Mouse (Mus musculus) adrenal gland, postnatal 10 days (tissue): ENCODE data around the gene Noc3l. TPM values are rescaled to one million over a fixed set of nuclear protein-coding genes. Genes with fewer than 3 reads are reported as not detected.

Experiments used
- DNase-seq: peaks from one replicate; pipeline ENCODE4 v3.0.0; 2021; ENCODE audit warnings: mixed read lengths
- total RNA-seq, 2 experiments: library from RNA; stranded (reverse); gene quantifications; 2 replicates each; pipeline ENCODE4 v1.2.3; 2021

The Noc3l gene
- total RNA-seq, 2 experiments from 2014 or later, result 12.5 TPM

DNA sequence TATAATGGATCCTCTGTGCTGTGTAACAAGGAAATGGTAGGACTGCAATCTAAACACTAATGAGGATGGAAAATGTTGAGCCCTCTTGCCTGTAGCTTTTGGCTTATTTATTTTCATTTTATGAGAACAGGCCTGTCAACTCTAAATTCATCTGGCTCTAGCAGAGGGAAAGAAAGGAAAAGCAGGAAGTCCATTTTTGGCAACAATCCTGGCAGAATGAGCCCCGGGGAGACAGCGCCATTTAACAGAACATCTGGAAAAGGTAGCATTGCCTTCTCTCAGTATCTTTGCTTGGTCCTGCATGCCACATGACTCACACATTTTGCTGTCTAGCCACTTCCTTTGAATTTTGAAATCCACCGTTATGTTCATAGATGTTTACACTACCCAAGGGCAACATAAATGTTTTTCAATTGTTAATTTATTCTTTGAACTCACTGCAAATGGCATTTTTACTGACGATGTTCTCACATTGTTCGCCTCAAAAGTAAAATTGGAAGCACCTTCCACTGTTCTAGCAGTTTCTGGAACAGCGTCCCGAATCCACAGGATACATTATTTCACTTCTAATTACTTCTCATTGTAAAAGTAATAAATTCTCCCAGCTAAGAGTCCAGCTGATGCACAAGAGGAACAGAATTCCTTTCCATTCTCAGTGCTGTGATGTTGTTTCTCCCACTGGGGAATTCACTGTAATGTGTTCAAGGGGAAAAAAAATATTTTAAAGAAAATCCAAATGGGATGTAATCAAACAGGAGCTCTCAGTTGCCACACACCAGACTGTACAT is 60.2 kb downstream of the Noc3l start:
- DNase-seq, result no peak

DNA sequence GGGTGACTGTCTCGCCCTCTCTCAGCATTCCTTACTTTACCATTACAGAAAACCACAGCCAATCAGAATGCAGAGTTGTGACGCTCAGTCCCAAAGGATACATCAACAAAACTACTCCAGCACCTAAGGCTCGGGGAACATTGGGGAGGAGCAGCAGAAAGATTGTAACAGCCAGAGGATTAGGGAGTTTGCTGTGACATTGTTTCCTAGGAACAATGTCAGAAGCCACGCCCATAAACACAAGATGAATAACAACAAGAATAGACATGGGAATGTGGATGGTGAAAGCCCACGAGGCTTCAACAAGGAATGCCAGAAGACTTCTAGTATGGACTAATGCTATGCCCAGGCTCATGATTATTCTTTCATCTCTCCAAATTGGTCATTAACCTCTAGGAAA is 61.0 kb downstream of the Noc3l start:
- no peak for DNase-seq

DNA sequence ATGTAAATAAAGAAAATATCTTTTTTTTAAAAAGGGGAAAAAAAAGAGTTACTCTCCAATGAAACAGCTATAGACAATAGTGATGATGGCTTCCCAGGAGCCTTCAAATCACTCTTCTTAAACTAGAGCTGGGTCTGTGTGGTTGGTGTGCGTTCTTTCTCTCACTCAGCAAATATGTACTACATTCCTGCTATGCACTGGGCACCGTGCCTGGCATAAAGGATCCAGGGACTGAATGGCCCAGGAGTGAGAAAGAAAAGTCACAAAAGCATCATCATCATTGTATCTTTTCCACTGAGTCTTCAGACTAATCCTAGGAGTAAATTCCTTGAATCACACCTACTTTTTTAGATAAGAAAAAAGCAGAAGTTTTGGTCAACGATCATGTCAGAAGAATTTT is 61.9 kb downstream of the Noc3l start:
- no peak for DNase-seq

DNA sequence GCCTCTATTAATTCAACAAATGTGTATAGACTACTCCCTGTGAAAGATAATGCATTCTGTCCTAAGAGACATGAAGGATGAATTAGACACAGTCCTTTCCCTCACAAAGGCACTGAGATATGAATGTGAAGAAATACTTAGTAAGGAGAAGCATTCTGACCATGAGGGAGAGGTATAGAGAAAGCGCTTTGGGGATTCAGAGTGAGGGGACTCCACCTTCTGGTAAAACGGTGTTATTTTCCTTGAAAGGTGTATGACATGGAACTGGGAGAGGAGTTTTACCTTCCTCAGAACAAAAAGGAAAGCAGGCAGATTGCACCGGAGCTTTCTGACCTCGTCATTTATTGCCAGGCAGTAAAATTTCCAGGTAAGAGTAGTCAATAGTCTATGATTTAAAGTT is 68.8 kb downstream of the Noc3l start:
- DNase-seq, result no peak

DNA sequence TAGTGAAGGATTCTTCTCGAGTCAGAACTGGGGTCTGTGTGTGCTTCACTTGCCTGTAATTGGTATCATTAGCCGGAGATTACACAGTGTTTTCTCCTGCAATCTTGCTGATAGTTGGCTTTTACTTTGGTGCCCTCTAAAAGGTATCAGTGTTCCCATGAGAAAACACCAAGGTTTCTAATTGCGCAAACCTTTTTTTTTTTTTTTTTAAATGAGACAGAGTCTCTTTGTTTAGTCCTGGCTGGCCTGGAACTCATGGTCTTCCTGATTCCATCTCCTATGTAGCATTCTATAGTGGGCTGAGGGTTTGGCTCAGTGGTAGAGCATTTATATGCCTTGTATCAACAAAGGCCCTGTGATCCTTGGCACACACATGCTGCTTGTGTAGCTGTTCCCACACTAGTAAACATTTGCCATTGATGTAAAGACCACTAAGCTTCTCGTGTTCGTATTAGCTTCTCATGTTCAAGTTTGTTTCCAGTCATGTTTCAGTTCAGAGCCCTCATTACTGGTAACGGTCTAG is 72.5 kb downstream of the Noc3l start:
- no peak for DNase-seq

DNA sequence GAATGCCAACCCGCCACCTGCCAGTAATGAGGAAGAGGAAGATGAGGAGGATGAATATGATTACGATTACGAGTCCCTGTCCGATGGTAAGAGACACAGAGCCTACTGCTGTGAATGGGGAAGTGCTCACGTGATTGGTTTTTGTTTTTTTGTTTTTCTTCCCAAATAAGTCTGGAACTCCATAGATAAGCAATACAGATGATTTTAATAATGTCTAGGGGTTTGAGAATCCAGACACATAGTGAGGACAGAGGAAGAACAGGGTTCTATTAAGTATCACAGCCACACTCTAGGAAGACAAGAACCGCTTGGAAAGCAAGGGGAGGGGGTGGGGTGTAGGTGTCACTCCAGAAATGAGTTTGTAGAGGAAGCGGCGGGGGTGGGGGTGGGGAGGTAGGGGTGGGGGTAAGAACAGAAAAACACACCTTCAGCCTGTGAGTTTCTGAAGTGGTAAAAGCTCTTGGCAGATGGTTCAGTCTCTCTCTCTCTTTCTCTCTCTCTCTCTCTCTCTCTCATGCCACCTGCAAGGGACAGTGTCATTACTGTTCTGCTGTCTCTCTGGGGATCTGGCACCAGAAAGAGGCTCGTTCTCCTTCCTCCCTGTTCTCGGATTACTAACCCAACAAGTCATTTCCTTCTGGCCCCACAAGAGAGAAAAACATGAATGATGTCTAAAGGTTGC is 73.1 kb downstream of the Noc3l start:
- no peak for DNase-seq

DNA sequence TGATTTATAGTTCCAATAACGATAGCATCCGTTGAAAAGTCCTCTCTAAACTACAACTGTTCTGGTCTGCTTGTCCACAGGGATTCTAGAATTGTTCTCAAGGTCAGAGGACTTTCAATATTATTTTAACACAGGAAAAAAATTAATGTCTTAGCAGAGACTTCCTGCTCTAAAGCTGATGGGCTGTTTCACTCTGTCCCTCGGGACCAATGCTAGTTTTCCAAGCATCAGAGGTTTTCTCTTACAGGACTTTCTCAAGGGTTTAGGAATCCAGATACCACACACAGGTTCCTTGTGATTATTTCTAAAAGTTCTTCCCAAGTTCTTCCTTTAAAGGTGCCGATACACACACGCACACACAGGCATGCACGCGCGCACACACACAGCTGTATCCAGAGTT is 74.5 kb downstream of the Noc3l start:
- no peak for DNase-seq

Other genes starting within 250 kb of the Noc3l start
- 1 to 10 TPM; 9.5 to 9.6 TPM for gene Tbc1d12, start 17.3 kb upstream of the Noc3l start, total RNA-seq
- 10 to 100 TPM; 13.5 to 16.8 TPM for gene Hells, start 111.7 kb upstream of the Noc3l start, total RNA-seq
- under 1 TPM; 0.15 to 0.21 TPM for gene Cyp2c55, start 187.8 kb upstream of the Noc3l start, total RNA-seq
- gene Cyp2c65, start 241.8 kb upstream of the Noc3l start, total RNA-seq, result not detected